Mouse (Mus musculus): ENCODE measurements around the gene Gclm. TPM values are rescaled to one million over a fixed set of nuclear protein-coding genes. Genes with fewer than 3 reads are reported as not detected.

Gene Gclm
- total RNA-seq, 2 experiments from 2014 or later = 54.2 to 59.2 TPM

DNA sequence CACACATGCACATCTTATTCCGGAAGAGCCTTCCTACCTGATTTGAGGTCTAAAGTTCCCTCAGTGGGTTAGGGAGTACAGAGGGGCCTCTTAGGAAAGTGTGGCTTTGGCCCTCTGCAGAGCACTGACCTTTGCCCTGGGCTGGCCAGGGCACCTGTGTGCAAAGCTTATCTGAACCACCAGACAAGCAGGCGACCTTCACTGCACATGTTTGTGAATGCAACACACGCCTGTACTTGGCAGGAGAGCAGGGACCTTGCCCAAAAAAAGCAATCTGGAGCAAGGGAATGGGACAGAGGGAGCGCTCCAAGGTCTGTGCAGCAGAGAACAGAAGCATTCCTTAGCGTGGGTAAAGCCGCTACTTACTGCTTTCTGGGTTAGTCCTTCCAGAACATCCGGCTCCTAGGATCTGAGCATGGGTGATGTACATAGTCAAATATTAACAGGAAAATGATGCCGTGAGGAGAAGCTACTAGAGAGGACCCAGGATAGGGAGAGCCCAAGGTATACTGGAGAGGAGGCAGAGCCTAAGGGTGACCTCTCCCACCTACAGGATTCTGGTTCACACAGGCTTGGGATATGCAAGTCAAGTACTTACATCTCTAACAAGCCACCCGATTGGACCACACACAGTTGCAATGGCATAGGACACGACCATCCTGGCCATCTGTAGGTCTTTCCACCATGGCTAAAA is 67.7 kb downstream of the Gclm start:
- DNase-seq (ENCODE audit: extremely low spot score in 1 of 2, low spot score in 2 of 2) = no peak
- intact Hi-C loops (cut with DNase I) = loop anchor here (2.0 to 5.0 kb wide), 2 partner anchors 99 to 154 kb away; no protein-coding TSS in a partner anchor

- DNase-seq (ENCODE audit: extremely low spot score in 1 of 2, low spot score in 2 of 2) = no peak
These were observed 68.6 kb downstream of the Gclm start for GRCm38 (mm10) chr3:122313936-122314335.

DNA sequence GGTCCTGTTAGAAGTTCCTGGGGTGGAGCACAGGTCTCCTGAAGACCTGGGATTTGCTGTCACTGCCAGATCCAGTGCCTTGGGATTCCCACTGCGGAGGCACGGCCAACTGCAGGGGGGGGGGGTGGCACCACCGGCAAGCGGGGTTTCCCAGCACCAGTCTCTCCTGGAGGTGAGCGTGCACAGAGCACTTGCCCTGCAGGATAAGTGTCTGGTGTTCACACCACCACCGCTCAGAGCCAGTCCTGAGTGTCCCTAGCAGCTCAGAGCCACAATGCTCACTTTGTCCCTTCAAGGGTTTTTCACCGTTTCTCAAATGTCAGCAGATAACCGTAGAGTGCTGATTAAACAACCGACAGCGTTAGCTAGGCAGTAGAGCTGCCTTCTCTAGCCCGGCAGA is 71.3 kb downstream of the Gclm start:
- intact Hi-C loops (cut with DNase I) = no loop called here
- DNase-seq (ENCODE audit: extremely low spot score in 1 of 2, low spot score in 2 of 2) = no peak

More at GRCm38 (mm10) chr3:122313936-122314335, 68.6 kb downstream of the Gclm start:
- intact Hi-C loops (cut with DNase I) = loop anchor here (2.0 to 5.0 kb wide), 3 partner anchors 98 to 325 kb away; no protein-coding TSS in a partner anchor

GRCm38 (mm10) chr3:122317339-122317738 is 72.0 kb downstream of the Gclm start:
- intact Hi-C loops (cut with DNase I) = no loop called here
- DNase-seq (ENCODE audit: extremely low spot score in 1 of 2, low spot score in 2 of 2) = no peak

Small RNAs within 50 kb of the gene (microRNA-seq; reads per million reads assigned to microRNA genes)
- gene Gm22903 (not detected), gene Mir760 (4,788 reads per million, percentile 91 among the genes with 10 or more reads in this experiment)

Other genes starting within 250 kb of the Gclm start
- 1 to 10 TPM; 2.6 to 4.6 TPM for gene Abca4, start 201.1 kb upstream of the Gclm start, total RNA-seq (2021)
- 10 to 100 TPM; 23.5 to 24.3 TPM for gene Dnttip2, start 28.8 kb downstream of the Gclm start, total RNA-seq (2021)
- 1 to 10 TPM; 8.4 to 8.6 TPM for gene Bcar3, start 48.6 kb downstream of the Gclm start, total RNA-seq (2021)